Mouse (Mus musculus): ENCODE results near the gene Gtdc1.

Gene Gtdc1

GRCm38 (mm10) chr2:44571810-44572209 is 355.6 kb downstream of the Gtdc1 start:
- DNase-seq = no peak

- DNase-seq = peak; percentile 37 to 42
These were observed 356.3 kb downstream of the Gtdc1 start for GRCm38 (mm10) chr2:44571156-44571555.

GRCm38 (mm10) chr2:44569140-44569952 is 358.1 kb downstream of the Gtdc1 start:
- peak; percentile 35 to 43 for DNase-seq

- DNase-seq = no peak
These were observed 362.4 kb downstream of the Gtdc1 start for GRCm38 (mm10) chr2:44564776-44565692.

GRCm38 (mm10) chr2:44561789-44562188 is 365.7 kb downstream of the Gtdc1 start:
- no peak for DNase-seq

GRCm38 (mm10) chr2:44559242-44559944 is 368.1 kb downstream of the Gtdc1 start:
- DNase-seq = no peak

GRCm38 (mm10) chr2:44557669-44558281 is 369.7 kb downstream of the Gtdc1 start:
- no peak for DNase-seq

GRCm38 (mm10) chr2:44556861-44557592 is 370.4 kb downstream of the Gtdc1 start:
- DNase-seq = peak; percentile 36 to 53

GRCm38 (mm10) chr2:44554716-44555115 is 372.7 kb downstream of the Gtdc1 start:
- DNase-seq = no peak

GRCm38 (mm10) chr2:44549311-44549710 is 378.1 kb downstream of the Gtdc1 start:
- DNase-seq = peak; percentile 67 to 76

- no peak for DNase-seq
These were observed 384.7 kb downstream of the Gtdc1 start for GRCm38 (mm10) chr2:44542775-44543174.

- no peak for DNase-seq
These were observed 385.7 kb downstream of the Gtdc1 start for GRCm38 (mm10) chr2:44541726-44542125.

- DNase-seq = peak; percentile 42 to 43
These were observed 386.6 kb downstream of the Gtdc1 start for GRCm38 (mm10) chr2:44540881-44541280.

GRCm38 (mm10) chr2:44539121-44539634 is 388.3 kb downstream of the Gtdc1 start:
- no peak for DNase-seq

GRCm38 (mm10) chr2:44538135-44538534 is 389.3 kb downstream of the Gtdc1 start:
- no peak for DNase-seq

GRCm38 (mm10) chr2:44535760-44536159 is 391.7 kb downstream of the Gtdc1 start:
- DNase-seq = no peak

GRCm38 (mm10) chr2:44535136-44535675 is 392.3 kb downstream of the Gtdc1 start:
- DNase-seq = no peak

- DNase-seq = no peak
These were observed 401.1 kb downstream of the Gtdc1 start for GRCm38 (mm10) chr2:44526110-44527032.

GRCm38 (mm10) chr2:44525187-44525919 is 402.1 kb downstream of the Gtdc1 start:
- no peak for DNase-seq

All from kidney, postnatal 25 days (tissue).